Mouse (Mus musculus) liver, postnatal 0 days (tissue): ENCODE data around the gene Tmem14c.

Experiments used
- CTCF ChIP-seq: sonication (generic); IDR thresholded peaks from 2 replicates; pipeline ENCODE4 v1.5.1; 2016; ENCODE audit warnings: antibody characterized with exemption, low read depth
- EP300 ChIP-seq: IDR thresholded peaks from 2 replicates; pipeline ENCODE4 v1.6.1; 2016; ENCODE audit warnings: antibody characterized with exemption, low read depth, mild to moderate bottlenecking

- TF ChIP-seq CTCF (no peak), EP300 (peak; percentile 82)
Measured at GRCm38 (mm10) chr13:41018756-41019591, 2.9 kb downstream of the Tmem14c start.
